Mouse (Mus musculus): Measurements from ENCODE around the gene Samd8. TPM values are rescaled to one million over a fixed set of nuclear protein-coding genes. Genes with fewer than 3 reads are reported as not detected.

Samd8 gene
- polyA plus RNA-seq, 1 experiment from 2014 or later, result 12.2 TPM

- Histone ChIP-seq H3K27ac (no peak overlapping the region), H3K4me3 (no peak overlapping the region), H3K4me2 (replicated peaks) (no peak overlapping the region), H3K4me1 (no peaks in the 10 kb centered on the region), H3K9me3 (no peaks in the 10 kb centered on the region), H3K36me3 (peaks cover 5% of the 10 kb centered on the region), H3K27me3 (no peaks in the 10 kb centered on the region), H3K9ac (no peak overlapping the region)
- no peak for ATAC-seq (ENCODE audit: low FRiP score, low read depth)
- WGBS, result 84% methylated on average over 3 of the region's 3 CpGs
Observed at GRCm38 (mm10) chr14:21806631-21807160, 56.4 kb downstream of the Samd8 start.

GRCm38 (mm10) chr14:21808208-21808922, 58.0 kb downstream of the Samd8 start:
- no peak overlapping the region for H3K4me2 ChIP-seq (replicated peaks)
- no peaks in the 10 kb centered on the region for H3K27me3 ChIP-seq
- no peak overlapping the region for H3K9ac ChIP-seq
- H3K9me3 ChIP-seq, result no peaks in the 10 kb centered on the region
- no peak overlapping the region for H3K4me3 ChIP-seq
- ATAC-seq (ENCODE audit: low FRiP score, low read depth), result no peak
- H3K27ac ChIP-seq, result no peak overlapping the region
- WGBS, result 86% methylated on average over 8 of the region's 8 CpGs
- H3K36me3 ChIP-seq, result no peaks in the 10 kb centered on the region
- no peaks in the 10 kb centered on the region for H3K4me1 ChIP-seq

- no peaks in the 10 kb centered on the region for H3K9me3 ChIP-seq
- H3K4me2 ChIP-seq (replicated peaks), result no peak overlapping the region
- no peaks in the 10 kb centered on the region for H3K4me1 ChIP-seq
- no peak overlapping the region for H3K4me3 ChIP-seq
- H3K9ac ChIP-seq, result no peak overlapping the region
- no peak for ATAC-seq (ENCODE audit: low FRiP score, low read depth)
- H3K27me3 ChIP-seq, result no peaks in the 10 kb centered on the region
- WGBS, result 92% methylated on average over 2 of the region's 2 CpGs
- H3K36me3 ChIP-seq, result no peaks in the 10 kb centered on the region
- no peak overlapping the region for H3K27ac ChIP-seq
Observed at GRCm38 (mm10) chr14:21809418-21809817, 59.1 kb downstream of the Samd8 start.

GRCm38 (mm10) chr14:21811301-21811700, 61.0 kb downstream of the Samd8 start:
- Histone ChIP-seq H3K36me3 (no peaks in the 10 kb centered on the region), H3K4me1 (no peaks in the 10 kb centered on the region), H3K27me3 (no peaks in the 10 kb centered on the region), H3K27ac (no peak overlapping the region), H3K9ac (no peak overlapping the region), H3K4me2 (replicated peaks) (no peak overlapping the region), H3K9me3 (no peaks in the 10 kb centered on the region), H3K4me3 (no peak overlapping the region)
- 91% methylated on average over 4 of the region's 4 CpGs for WGBS
- ATAC-seq (ENCODE audit: low FRiP score, low read depth), result no peak

GRCm38 (mm10) chr14:21811744-21812393, 61.5 kb downstream of the Samd8 start:
- Histone ChIP-seq H3K27me3 (no peaks in the 10 kb centered on the region), H3K36me3 (no peaks in the 10 kb centered on the region), H3K4me3 (no peak overlapping the region), H3K9ac (no peak overlapping the region), H3K4me1 (no peaks in the 10 kb centered on the region), H3K4me2 (replicated peaks) (no peak overlapping the region), H3K9me3 (no peaks in the 10 kb centered on the region), H3K27ac (no peak overlapping the region)
- ATAC-seq (ENCODE audit: low FRiP score, low read depth), result no peak
- 84% methylated on average over 10 of the region's 10 CpGs for WGBS

GRCm38 (mm10) chr14:21812590-21813162, 62.3 kb downstream of the Samd8 start:
- Histone ChIP-seq H3K9me3 (no peaks in the 10 kb centered on the region), H3K4me2 (replicated peaks) (no peak overlapping the region), H3K9ac (no peak overlapping the region), H3K36me3 (no peaks in the 10 kb centered on the region), H3K27me3 (no peaks in the 10 kb centered on the region), H3K4me1 (no peaks in the 10 kb centered on the region), H3K4me3 (no peak overlapping the region), H3K27ac (no peak overlapping the region)
- 20% methylated on average over 14 of the region's 14 CpGs for WGBS
- ATAC-seq (ENCODE audit: low FRiP score, low read depth), result no peak

GRCm38 (mm10) chr14:21813216-21813615, 62.9 kb downstream of the Samd8 start:
- 76% methylated on average over 4 of the region's 4 CpGs for WGBS
- H3K27me3 ChIP-seq, result no peaks in the 10 kb centered on the region

GRCm38 (mm10) chr14:21813847-21814246, 63.5 kb downstream of the Samd8 start:
- Histone ChIP-seq H3K4me1 (no peaks in the 10 kb centered on the region), H3K4me3 (no peak overlapping the region), H3K27me3 (no peaks in the 10 kb centered on the region), H3K9me3 (no peaks in the 10 kb centered on the region), H3K9ac (no peak overlapping the region), H3K27ac (no peak overlapping the region), H3K4me2 (replicated peaks) (no peak overlapping the region), H3K36me3 (no peaks in the 10 kb centered on the region)
- WGBS, result 80% methylated on average over 3 of the region's 3 CpGs
- no peak for ATAC-seq (ENCODE audit: low FRiP score, low read depth)

More at GRCm38 (mm10) chr14:21813216-21813615, 62.9 kb downstream of the Samd8 start:
- Histone ChIP-seq H3K4me1 (no peaks in the 10 kb centered on the region), H3K4me3 (no peak overlapping the region), H3K36me3 (no peaks in the 10 kb centered on the region), H3K9me3 (no peaks in the 10 kb centered on the region), H3K27ac (no peak overlapping the region), H3K9ac (no peak overlapping the region), H3K4me2 (replicated peaks) (no peak overlapping the region)
- ATAC-seq (ENCODE audit: low FRiP score, low read depth), result no peak

- H3K9me3 ChIP-seq, result no peaks in the 10 kb centered on the region
- no peaks in the 10 kb centered on the region for H3K36me3 ChIP-seq
- no peak overlapping the region for H3K9ac ChIP-seq
- no peak overlapping the region for H3K27ac ChIP-seq
- WGBS, result 92% methylated on average over 4 of the region's 4 CpGs
- no peaks in the 10 kb centered on the region for H3K4me1 ChIP-seq
- H3K4me3 ChIP-seq, result no peak overlapping the region
- H3K4me2 ChIP-seq (replicated peaks), result no peak overlapping the region
- no peak for ATAC-seq (ENCODE audit: low FRiP score, low read depth)
- no peaks in the 10 kb centered on the region for H3K27me3 ChIP-seq
Observed at GRCm38 (mm10) chr14:21814606-21815005, 64.3 kb downstream of the Samd8 start.

GRCm38 (mm10) chr14:21816255-21816654, 65.9 kb downstream of the Samd8 start:
- Histone ChIP-seq H3K4me1 (no peaks in the 10 kb centered on the region), H3K9me3 (no peaks in the 10 kb centered on the region), H3K9ac (no peak overlapping the region), H3K4me2 (replicated peaks) (no peak overlapping the region), H3K27me3 (no peaks in the 10 kb centered on the region), H3K4me3 (no peak overlapping the region), H3K27ac (no peak overlapping the region), H3K36me3 (no peaks in the 10 kb centered on the region)
- ATAC-seq (ENCODE audit: low FRiP score, low read depth), result no peak
- WGBS, result 60% methylated on average over 3 of the region's 3 CpGs

GRCm38 (mm10) chr14:21817453-21817852, 67.1 kb downstream of the Samd8 start:
- Histone ChIP-seq H3K9me3 (no peaks in the 10 kb centered on the region), H3K4me2 (replicated peaks) (no peak overlapping the region), H3K9ac (no peak overlapping the region), H3K27ac (no peak overlapping the region), H3K4me1 (no peaks in the 10 kb centered on the region), H3K27me3 (no peaks in the 10 kb centered on the region), H3K4me3 (no peak overlapping the region), H3K36me3 (no peaks in the 10 kb centered on the region)
- ATAC-seq (ENCODE audit: low FRiP score, low read depth), result no peak
- WGBS, result 37% methylated on average over 4 of the region's 4 CpGs

GRCm38 (mm10) chr14:21820880-21821505, 70.7 kb downstream of the Samd8 start:
- H3K36me3 ChIP-seq, result no peaks in the 10 kb centered on the region
- no peak overlapping the region for H3K4me3 ChIP-seq
- no peak for ATAC-seq (ENCODE audit: low FRiP score, low read depth)
- no peak overlapping the region for H3K4me2 ChIP-seq (replicated peaks)
- H3K27me3 ChIP-seq, result no peaks in the 10 kb centered on the region
- H3K9ac ChIP-seq, result no peak overlapping the region
- peaks cover 12% of the 10 kb centered on the region for H3K4me1 ChIP-seq
- H3K9me3 ChIP-seq, result no peaks in the 10 kb centered on the region
- H3K27ac ChIP-seq, result no peak overlapping the region
- WGBS, result 88% methylated on average over 4 of the region's 4 CpGs

Data from limb, embryonic 13.5 days (tissue).